Mouse (Mus musculus) heart, embryonic 13.5 days (tissue): ENCODE results near the gene Crtap. TPM values are rescaled to one million over a fixed set of nuclear protein-coding genes. Genes with fewer than 3 reads are reported as not detected.

Experiments used
- ATAC-seq: fragments of 200-750 bp; cut with Nextera tagmentation; 2 replicates; pipeline ENCODE4 v1.8.0; 2017; ENCODE audit warnings: moderate TSS enrichment; ENCODE audit not compliant: insufficient number of reproducible peaks, low FRiP score, low TSS enrichment; ENCODE audit errors: extremely low read depth
- H3K27ac ChIP-seq: fragments of 300-500 bp; sonication (generic); replicated peaks from 2 replicates; pipeline ENCODE4 v1.5.1; 2015; ENCODE audit warnings: moderate library complexity, mild to moderate bottlenecking, inconsistent platforms
- H3K27me3 ChIP-seq: fragments of 300-500 bp; sonication (generic); replicated peaks from 2 replicates; pipeline ENCODE4 v1.6.1; 2015; ENCODE audit warnings: mild to moderate bottlenecking, inconsistent platforms
- H3K36me3 ChIP-seq: fragments of 300-500 bp; sonication (generic); 2 replicates; pipeline ENCODE4 v1.6.1; 2015; ENCODE audit warnings: mild to moderate bottlenecking, inconsistent platforms
- H3K4me1 ChIP-seq: fragments of 300-500 bp; sonication (generic); 2 replicates; pipeline ENCODE4 v1.6.1; 2015; ENCODE audit warnings: inconsistent platforms
- H3K4me2 ChIP-seq: fragments of 300-500 bp; sonication (generic); 2 replicates; pipeline ENCODE4 v1.6.1; 2015; ENCODE audit warnings: inconsistent platforms, mild to moderate bottlenecking, moderate library complexity
- H3K4me3 ChIP-seq: fragments of 300-500 bp; sonication (generic); 2 replicates; pipeline ENCODE4 v1.5.1; 2015; ENCODE audit warnings: moderate library complexity, mild to moderate bottlenecking, inconsistent platforms
- H3K9ac ChIP-seq: fragments of 300-500 bp; sonication (generic); 2 replicates; pipeline ENCODE4 v1.6.1; 2015; ENCODE audit warnings: inconsistent platforms, mild to moderate bottlenecking, moderate library complexity
- H3K9me3 ChIP-seq: fragments of 300-500 bp; sonication (generic); 2 replicates; pipeline ENCODE4 v1.6.1; 2016; ENCODE audit warnings: inconsistent platforms
- WGBS: fragments of 180-500 bp; shearing (Covaris S2); methylation state at CpG from one replicate; pipeline ENCODE4 v1.1.7; 2015; ENCODE audit warnings: mixed read lengths; 5-methylcytosine and 5-hydroxymethylcytosine counted together
- polyA plus RNA-seq: library from polyadenylated mRNA; unstranded; fragments of >200 nt; fragmentation: Nextera tagmentation; extraction: Ambion mirVana; gene quantifications from 2 replicates; pipeline ENCODE4 v1.2.1, GENCODE M21; 2015

The Crtap gene
- polyA plus RNA-seq, 1 experiment from 2014 or later = 142 TPM

GRCm38 (mm10) chr9:114326011-114326748 lies 64.3 kb downstream of the Crtap start:
- H3K27ac ChIP-seq = no peak overlapping the region
- 59% methylated on average over 3 of the region's 3 CpGs for WGBS
- no peak for ATAC-seq

More at GRCm38 (mm10) chr9:114326011-114326748, 64.3 kb downstream of the Crtap start:
- Histone ChIP-seq H3K9ac (no peak overlapping the region), H3K4me3 (no peak overlapping the region), H3K4me1 (no peaks in the 10 kb centered on the region), H3K27me3 (no peaks in the 10 kb centered on the region), H3K9me3 (no peaks in the 10 kb centered on the region), H3K36me3 (no peaks in the 10 kb centered on the region), H3K4me2 (no peak overlapping the region)

Other genes starting within 250 kb of the Crtap start
- not detected in 2 replicates for gene Bcl2a1c, start 60.5 kb downstream of the Crtap start, polyA plus RNA-seq
- 42.9 and 44.7 TPM in 2 replicates for gene Glb1, start 10.4 kb upstream of the Crtap start, polyA plus RNA-seq
- gene Tmppe, start 10.4 kb upstream of the Crtap start, polyA plus RNA-seq = 9.2 and 10.1 TPM in 2 replicates
- not detected in 2 replicates for gene Ccr4, start 114.2 kb upstream of the Crtap start, polyA plus RNA-seq
- 0.89 and 1.0 TPM in 2 replicates for gene C130032M10Rik, start 125.0 kb upstream of the Crtap start, polyA plus RNA-seq
- gene Trim71, start 173.7 kb upstream of the Crtap start, polyA plus RNA-seq = 0.17 and 0.20 TPM in 2 replicates
- 35.1 and 36.4 TPM in 2 replicates for gene Cnot10, start 249.5 kb upstream of the Crtap start, polyA plus RNA-seq